Mouse (Mus musculus): ENCODE measurements at regions not wholly inside any gene's neighbourhood (a gene's known extent, or its start where the extent isn't known, plus 50 kb on each side); places are given as distances from the start of the nearest gene placed in this dataset.

- H3K36me3 ChIP-seq (ENCODE audit: control insufficient read depth in 1 of 2, insufficient read depth in 2 of 2, low read length in 2 of 2) = peaks cover 7 to 16% of the 10 kb centered on the region in 2 experiments
- no peak for DNase-seq (ENCODE audit: low read depth, low spot score)
- peaks cover 0 to 3% of the 10 kb centered on the region in 2 experiments; a peak in 1 of 4 replicates for H3K4me1 ChIP-seq (ENCODE audit: control insufficient read depth in 1 of 2, insufficient read depth in 2 of 2, low read length in 2 of 2)
- no peaks in the 10 kb centered on the region for H3K9me3 ChIP-seq (replicated peaks; ENCODE audit: insufficient read depth, low read length)
- no peak for TF ChIP-seq POLR2A (IDR thresholded peaks at IDR 0.05; ENCODE audit: control insufficient read depth in 1 of 2, insufficient read depth in 1 of 2, low read depth in 1 of 2, low read length in 2 of 2, poor library complexity in 1 of 2)
- TF ChIP-seq ZMIZ1 (IDR thresholded peaks at IDR 0.05; ENCODE audit: low read depth, low read length) = no peak
- TF ChIP-seq MAZ (IDR thresholded peaks at IDR 0.05; ENCODE audit: low read depth, low read length) = no peak
- no peak for TF ChIP-seq BHLHE40 (IDR thresholded peaks at IDR 0.05; ENCODE audit: borderline replicate concordance, low read depth, low read length)
- TF ChIP-seq MYB (IDR thresholded peaks at IDR 0.05; ENCODE audit: low read depth, low read length) = no peak
- TF ChIP-seq TCF12 (IDR thresholded peaks at IDR 0.05; ENCODE audit: low read depth, low read length) = no peak
- TF ChIP-seq UBTF (IDR thresholded peaks at IDR 0.05; ENCODE audit: borderline replicate concordance, insufficient read depth, low read depth, low read length) = no peak
- no peak for TF ChIP-seq JUND (IDR thresholded peaks at IDR 0.05; ENCODE audit: low read depth, low read length)
- no peak for TF ChIP-seq E2F4 (IDR thresholded peaks at IDR 0.05; ENCODE audit: borderline replicate concordance, low read depth, low read length)
- TF ChIP-seq SMC3 (IDR thresholded peaks at IDR 0.05; ENCODE audit: low read depth, low read length) = no peak
- no peak for TF ChIP-seq GATA1 (IDR thresholded peaks at IDR 0.05; ENCODE audit: low read depth, low read length)
- TF ChIP-seq ZKSCAN1 (IDR thresholded peaks at IDR 0.05; ENCODE audit: low read depth, low read length) = no peak
- TF ChIP-seq MAFK (IDR thresholded peaks at IDR 0.05; ENCODE audit: borderline replicate concordance, low read depth, low read length) = no peak
- TF ChIP-seq TBP (IDR thresholded peaks at IDR 0.05; ENCODE audit: low read depth, low read length) = no peak
- no peak for TF ChIP-seq GABPA (IDR thresholded peaks at IDR 0.05; ENCODE audit: low read depth, low read length)
- no peak for TF ChIP-seq MAX (IDR thresholded peaks at IDR 0.05; ENCODE audit: low read length)
- no peaks in the 10 kb centered on the region for H3K27me3 ChIP-seq (ENCODE audit: control insufficient read depth in 1 of 2, insufficient read depth in 2 of 2, low read length in 2 of 2)
- no peak overlapping the region for H3K27ac ChIP-seq (ENCODE audit: control insufficient read depth, low read depth, low read length)
- no peak overlapping the region for H3K4me3 ChIP-seq (ENCODE audit: control insufficient read depth in 1 of 2, insufficient read depth in 1 of 2, low read depth in 2 of 2, low read length in 2 of 2)
- H3K79me2 ChIP-seq (ENCODE audit: control insufficient read depth, insufficient read depth, low read length, poor library complexity) = peaks cover 6% of the 10 kb centered on the region; the same call in 1 of the 2 replicates
- H3K9ac ChIP-seq (ENCODE audit: control insufficient read depth, low read depth, low read length, poor library complexity, severe bottlenecking) = no peak overlapping the region
Measured at GRCm38 (mm10) chr15:68341056-68341455, 1840.3 kb upstream of the Lrrc6 start.

DNA sequence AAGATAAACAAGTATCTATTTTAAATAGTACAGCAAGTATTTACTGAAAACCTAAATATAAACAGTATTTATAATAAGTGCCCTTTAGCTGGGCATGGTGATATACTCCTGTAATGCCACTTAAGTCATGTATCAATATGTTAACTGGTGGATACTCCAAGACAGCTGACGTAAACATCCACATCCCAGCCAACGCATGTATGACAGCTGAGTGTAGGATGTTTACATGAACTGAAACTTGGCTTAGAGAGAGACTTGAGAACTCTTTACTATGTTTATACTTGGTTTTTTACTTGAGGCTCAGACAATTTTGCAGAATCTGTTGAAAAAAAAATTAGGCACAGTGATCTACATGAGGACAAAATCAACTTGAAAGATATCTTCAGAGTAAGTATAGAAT, 1836.6 kb upstream of the Lrrc6 start:
- H3K4me1 ChIP-seq (ENCODE audit: control insufficient read depth in 1 of 2, insufficient read depth in 2 of 2, low read length in 2 of 2) = no peaks in the 10 kb centered on the region; a peak in 1 of 4 replicates
- H3K9ac ChIP-seq (ENCODE audit: control insufficient read depth, low read depth, low read length, poor library complexity, severe bottlenecking) = no peak overlapping the region
- H3K36me3 ChIP-seq (ENCODE audit: control insufficient read depth in 1 of 2, insufficient read depth in 2 of 2, low read length in 2 of 2) = peaks cover 0 to 16% of the 10 kb centered on the region in 2 experiments; a peak in 3 of 4 replicates
- DNase-seq (ENCODE audit: low read depth, low spot score) = no peak
- H3K4me3 ChIP-seq (ENCODE audit: control insufficient read depth in 1 of 2, insufficient read depth in 1 of 2, low read depth in 2 of 2, low read length in 2 of 2) = no peak overlapping the region
- no peaks in the 10 kb centered on the region for H3K27me3 ChIP-seq (ENCODE audit: control insufficient read depth in 1 of 2, insufficient read depth in 2 of 2, low read length in 2 of 2)
- no peaks in the 10 kb centered on the region for H3K9me3 ChIP-seq (replicated peaks; ENCODE audit: insufficient read depth, low read length)
- TF ChIP-seq MEF2A (IDR thresholded peaks at IDR 0.05; ENCODE audit: extremely low read depth, insufficient replicate concordance, low read depth, low read length, poor library complexity, severe bottlenecking) (no peak), JUND (IDR thresholded peaks at IDR 0.05; ENCODE audit: low read depth, low read length) (no peak), KAT2A (conservative IDR thresholded peaks at IDR 0.05; ENCODE audit: low read depth, low read length) (no peak), CHD1 (IDR thresholded peaks at IDR 0.05; ENCODE audit: low read depth, low read length) (no peak), MYC (IDR thresholded peaks at IDR 0.05; ENCODE audit: low read depth, low read length) (no peak), NRF1 (IDR thresholded peaks at IDR 0.05; ENCODE audit: insufficient read depth, low read depth, low read length, poor library complexity, severe bottlenecking) (no peak), ZC3H11A (IDR thresholded peaks at IDR 0.05; ENCODE audit: low read depth, low read length) (no peak), RAD21 (IDR thresholded peaks at IDR 0.05; ENCODE audit: low read depth, low read length) (no peak), CHD2 (IDR thresholded peaks at IDR 0.05; ENCODE audit: low read length) (no peak), GATA1 (IDR thresholded peaks at IDR 0.05; ENCODE audit: low read depth, low read length) (no peak), ZKSCAN1 (IDR thresholded peaks at IDR 0.05; ENCODE audit: low read depth, low read length) (no peak), TCF12 (IDR thresholded peaks at IDR 0.05; ENCODE audit: low read depth, low read length) (no peak), USF2 (IDR thresholded peaks at IDR 0.05; ENCODE audit: borderline replicate concordance in 1 of 2, insufficient read depth in 1 of 2, low read depth in 1 of 2, low read length in 2 of 2) (no peak), TBP (IDR thresholded peaks at IDR 0.05; ENCODE audit: low read depth, low read length) (no peak)
- H3K79me2 ChIP-seq (ENCODE audit: control insufficient read depth, insufficient read depth, low read length, poor library complexity) = no peaks in the 10 kb centered on the region
- no peak overlapping the region for H3K27ac ChIP-seq (ENCODE audit: control insufficient read depth, low read depth, low read length)

All from MEL (cell line).